Mouse (Mus musculus) kidney, embryonic 14.5 days (tissue): ENCODE results near the gene Rangrf. TPM values are rescaled to one million over a fixed set of nuclear protein-coding genes. Genes with fewer than 3 reads are reported as not detected.
"Not testable (repeated sequence)": the region's sequence is repeated elsewhere in the genome, so short reads cannot be mapped to it uniquely, and the experiment has no call there.

Source experiments
- ATAC-seq: fragments of 200-750 bp; cut with Nextera tagmentation; 2 replicates; pipeline ENCODE4 v1.8.0; 2017; ENCODE audit warnings: moderate number of reproducible peaks, mild to moderate bottlenecking, moderate TSS enrichment, moderate library complexity; ENCODE audit not compliant: low FRiP score, low TSS enrichment
- H3K27ac ChIP-seq: fragments of 300-500 bp; sonication (generic); 2 replicates; pipeline ENCODE4 v1.5.1; 2014; ENCODE audit warnings: low read depth, mild to moderate bottlenecking, low read length, moderate library complexity, mixed read lengths
- H3K27me3 ChIP-seq: fragments of 300-500 bp; sonication (generic); 2 replicates; pipeline ENCODE4 v1.6.1; 2014; ENCODE audit warnings: mild to moderate bottlenecking, low read length; ENCODE audit not compliant: control insufficient read depth, insufficient read depth
- H3K36me3 ChIP-seq: fragments of 300-500 bp; sonication (generic); 2 replicates; pipeline ENCODE4 v1.6.1; 2014; ENCODE audit warnings: low read length, mixed read lengths; ENCODE audit not compliant: control insufficient read depth, insufficient read depth
- H3K4me1 ChIP-seq: fragments of 300-500 bp; sonication (generic); 2 replicates; pipeline ENCODE4 v1.6.1; 2014; ENCODE audit warnings: low read length, mixed read lengths; ENCODE audit not compliant: control insufficient read depth, insufficient read depth
- H3K4me2 ChIP-seq: fragments of 300-500 bp; sonication (generic); replicated peaks from 2 replicates; pipeline ENCODE4 v1.6.1; 2014; ENCODE audit warnings: low read depth, mild to moderate bottlenecking, low read length
- H3K4me3 ChIP-seq: fragments of 300-500 bp; sonication (generic); 2 replicates; pipeline ENCODE4 v1.5.1; 2014; ENCODE audit warnings: mild to moderate bottlenecking, low read length
- H3K9ac ChIP-seq: fragments of 300-500 bp; sonication (generic); 2 replicates; pipeline ENCODE4 v1.6.1; 2014; ENCODE audit warnings: low read depth, mild to moderate bottlenecking, low read length, moderate library complexity
- H3K9me3 ChIP-seq: fragments of 300-500 bp; sonication (generic); 2 replicates; pipeline ENCODE4 v1.6.1; 2016; ENCODE audit warnings: low read length; ENCODE audit not compliant: control insufficient read depth
- WGBS: fragments of 180-500 bp; shearing (Covaris S2); extraction: QIAGEN DNeasy Blood & Tissue Kit; methylation state at CpG from one replicate; pipeline ENCODE4 v1.1.7; 2014; 5-methylcytosine and 5-hydroxymethylcytosine counted together
- polyA plus RNA-seq: library from polyadenylated mRNA; unstranded; fragments of >200 nt; fragmentation: Nextera tagmentation; extraction: Ambion mirVana; gene quantifications from 2 replicates; pipeline ENCODE4 v1.2.1, GENCODE M21; 2014

Gene Rangrf
- polyA plus RNA-seq, 1 experiment from 2014 or later = 68.7 TPM

- 89% methylated on average over 4 of the region's 4 CpGs for WGBS
- H3K9me3 ChIP-seq = no peaks in the 10 kb centered on the region
- H3K36me3 ChIP-seq = 0 out of 2 replicates have a peak, but pooled peaks cover 3% of the 10 kb centered on the region
- H3K27me3 ChIP-seq = no peaks in the 10 kb centered on the region
- no peak overlapping the region for H3K9ac ChIP-seq
- ATAC-seq = no peak
- no peak overlapping the region for H3K4me3 ChIP-seq
- H3K27ac ChIP-seq = no peak overlapping the region
- peaks cover 3% of the 10 kb centered on the region; the same call in 1 of the 2 replicates for H3K4me1 ChIP-seq
- H3K4me2 ChIP-seq = no peak overlapping the region
Observed at GRCm38 (mm10) chr11:68946001-68946400, 29.0 kb downstream of the Rangrf start.

- Histone ChIP-seq H3K27ac (no peak overlapping the region), H3K9ac (no peak overlapping the region), H3K4me3 (no peak overlapping the region), H3K4me1 (peaks cover 7% of the 10 kb centered on the region), H3K36me3 (0 out of 2 replicates have a peak, but pooled peaks cover 3% of the 10 kb centered on the region), H3K27me3 (no peaks in the 10 kb centered on the region), H3K4me2 (no peak overlapping the region), H3K9me3 (no peaks in the 10 kb centered on the region)
- WGBS = 88% methylated on average over 2 of the region's 2 CpGs
- no peak for ATAC-seq
Observed at GRCm38 (mm10) chr11:68945245-68945644, 29.7 kb downstream of the Rangrf start.

- Histone ChIP-seq H3K27ac (no peak overlapping the region), H3K9ac (no peak overlapping the region), H3K4me3 (no peak overlapping the region), H3K27me3 (no peaks in the 10 kb centered on the region), H3K9me3 (no peaks in the 10 kb centered on the region), H3K36me3 (0 out of 2 replicates have a peak, but pooled peaks cover 3% of the 10 kb centered on the region), H3K4me1 (peaks cover 7% of the 10 kb centered on the region), H3K4me2 (no peak overlapping the region)
- WGBS = 82% methylated on average over 8 of the region's 8 CpGs
- ATAC-seq = no peak
Observed at GRCm38 (mm10) chr11:68942731-68943130, 32.3 kb downstream of the Rangrf start.

GRCm38 (mm10) chr11:68940516-68940915 is 34.5 kb downstream of the Rangrf start:
- Histone ChIP-seq H3K27me3 (no peaks in the 10 kb centered on the region), H3K4me2 (peak overlapping the region; percentile 38), H3K4me1 (peaks cover 4% of the 10 kb centered on the region; the same call in 1 of the 2 replicates), H3K9me3 (no peaks in the 10 kb centered on the region), H3K4me3 (peak overlapping the region; percentile 48), H3K36me3 (no peaks in the 10 kb centered on the region), H3K27ac (no peak overlapping the region), H3K9ac (peak overlapping the region; percentile 57; the same call in 1 of the 2 replicates)
- ATAC-seq = no peak
- WGBS = 39% methylated on average over 4 of the region's 4 CpGs

DNA sequence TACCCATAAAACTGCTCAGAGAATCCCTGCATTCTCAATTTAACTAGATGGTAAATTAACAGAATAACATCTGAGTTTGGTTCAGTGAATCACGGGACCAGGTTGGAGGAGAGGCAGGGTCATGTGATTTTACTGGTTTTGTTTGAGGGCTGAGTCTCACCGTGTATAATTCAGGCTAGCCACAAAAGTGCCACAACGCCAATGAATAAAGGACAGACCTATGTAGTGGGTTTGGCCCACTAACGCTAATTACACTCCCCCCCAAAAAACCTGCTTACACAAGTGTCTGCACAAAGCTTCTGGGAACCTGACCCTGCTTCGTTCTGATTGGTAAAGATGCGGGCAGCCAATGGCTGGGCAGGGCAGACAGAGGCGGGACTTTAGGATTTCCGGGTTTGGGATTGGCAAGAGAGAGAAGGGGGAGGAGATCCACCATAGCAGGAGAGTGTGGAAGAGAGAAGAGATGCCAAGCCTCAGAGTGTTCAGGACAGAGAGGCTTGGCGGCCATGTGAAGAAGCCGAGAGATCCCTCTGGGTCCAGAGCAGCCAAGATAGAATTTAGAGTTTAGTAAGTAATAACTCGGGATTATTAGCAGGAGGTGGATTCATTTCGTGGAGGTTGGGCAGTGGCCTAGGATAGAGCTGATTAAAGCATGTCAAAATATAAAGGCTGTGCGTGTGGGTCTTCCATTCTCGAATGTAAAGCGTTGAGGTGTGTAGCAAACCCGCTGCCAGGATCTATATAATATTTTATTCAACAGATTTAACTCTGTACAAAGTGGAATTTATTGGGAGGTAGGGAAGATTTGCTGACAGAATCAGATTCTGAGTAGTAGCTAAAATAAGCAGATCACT is 35.3 kb downstream of the Rangrf start:
- Histone ChIP-seq H3K4me1 (peaks cover 4% of the 10 kb centered on the region; the same call in 1 of the 2 replicates), H3K4me2 (peak overlapping the region; percentile 38), H3K4me3 (peak overlapping the region; percentile 48), H3K27ac (peak overlapping the region; percentile 53; the same call in 1 of the 2 replicates), H3K27me3 (no peaks in the 10 kb centered on the region), H3K36me3 (no peaks in the 10 kb centered on the region), H3K9ac (peak overlapping the region; percentile 57; the same call in 1 of the 2 replicates), H3K9me3 (no peaks in the 10 kb centered on the region)
- 2% methylated on average over 16 of the region's 16 CpGs for WGBS
- ATAC-seq = peak; percentile 99

- not testable (repeated sequence) for H3K9me3 ChIP-seq, H3K27ac ChIP-seq, H3K36me3 ChIP-seq, H3K4me3 ChIP-seq, H3K27me3 ChIP-seq, H3K4me1 ChIP-seq, H3K4me2 ChIP-seq, H3K9ac ChIP-seq, ATAC-seq
- 93% methylated on average over 4 of the region's 4 CpGs for WGBS
Observed at GRCm38 (mm10) chr11:68936951-68937350, 38.0 kb downstream of the Rangrf start.

DNA sequence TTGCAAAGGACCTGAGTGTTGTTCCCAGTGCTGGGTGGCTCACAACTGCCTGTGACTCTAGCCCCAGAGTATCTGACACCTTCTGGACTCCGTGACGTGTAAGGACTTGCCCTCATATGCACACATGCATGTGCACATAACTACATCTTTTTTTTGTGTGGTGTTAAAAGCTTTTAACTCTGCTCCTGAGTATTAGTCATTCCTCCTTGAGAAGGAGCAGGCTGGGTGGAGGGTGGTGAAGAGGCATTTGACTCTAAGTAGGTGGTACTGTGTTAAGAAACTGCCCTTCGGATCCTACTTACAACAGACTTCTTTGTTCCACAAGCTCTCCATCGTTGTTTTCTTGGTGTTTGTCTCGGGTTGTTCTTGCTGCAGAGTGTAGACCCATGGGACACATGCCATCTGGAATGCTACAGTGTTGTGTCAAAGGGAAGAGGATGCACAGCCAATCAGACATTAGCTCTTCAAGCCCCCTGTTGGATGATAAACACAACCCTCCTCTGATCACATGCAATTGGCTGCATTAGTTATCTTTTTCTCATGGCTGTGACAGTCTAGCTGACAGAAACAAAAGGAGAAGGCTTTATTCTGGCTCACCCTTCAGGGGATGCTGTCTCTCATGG is 41.0 kb downstream of the Rangrf start:
- 77% methylated on average over 5 of the region's 5 CpGs for WGBS
- Histone ChIP-seq H3K36me3 (no peaks in the 10 kb centered on the region), H3K9me3 (no peaks in the 10 kb centered on the region), H3K4me2 (no peak overlapping the region), H3K4me3 (no peak overlapping the region), H3K27ac (no peak overlapping the region), H3K4me1 (no peaks in the 10 kb centered on the region), H3K9ac (no peak overlapping the region), H3K27me3 (no peaks in the 10 kb centered on the region)
- no peak for ATAC-seq

- WGBS = 85% methylated on average over 6 of the region's 6 CpGs
- Histone ChIP-seq H3K9me3 (no peaks in the 10 kb centered on the region), H3K4me2 (no peak overlapping the region), H3K9ac (no peak overlapping the region), H3K4me1 (no peaks in the 10 kb centered on the region), H3K27ac (no peak overlapping the region), H3K36me3 (no peaks in the 10 kb centered on the region), H3K4me3 (no peak overlapping the region), H3K27me3 (no peaks in the 10 kb centered on the region)
- no peak for ATAC-seq
Observed at GRCm38 (mm10) chr11:68929947-68930346, 45.0 kb downstream of the Rangrf start.

- Histone ChIP-seq H3K27me3 (no peaks in the 10 kb centered on the region), H3K36me3 (no peaks in the 10 kb centered on the region), H3K9ac (no peak within 1 kb of the TSS), H3K4me2 (no peak within 1 kb of the TSS), H3K4me3 (no peak within 1 kb of the TSS), H3K4me1 (peaks cover 7% of the 10 kb centered on the region), H3K9me3 (no peaks in the 10 kb centered on the region), H3K27ac (no peak within 1 kb of the TSS)
- ATAC-seq = no peak
- WGBS = 84% methylated on average over 3 of the region's 3 CpGs
Observed at GRCm38 (mm10) chr11:68926981-68927380, 48.0 kb downstream of the Rangrf start, which contains the start of gene Odf4. TSS of gene Odf4 (minus strand) at chr11:68927081.
